Mouse (Mus musculus) testis, adult 2 months (tissue): ENCODE data around the gene Pgam2.

Experiments used
- CTCF ChIP-seq: fragments of 200-500 bp; IDR thresholded peaks from 2 replicates; pipeline ENCODE4 v1.5.1; 2012; ENCODE audit warnings: low read depth, mild to moderate bottlenecking, inconsistent platforms, low read length, moderate library complexity; ENCODE audit not compliant: control insufficient read depth, insufficient read depth, insufficient replicate concordance
- POLR2A ChIP-seq: fragments of 200-500 bp; IDR thresholded peaks from 2 replicates; pipeline ENCODE4 v1.6.1; 2012; ENCODE audit warnings: low read depth, mild to moderate bottlenecking, inconsistent platforms, low read length, moderate library complexity; ENCODE audit not compliant: control insufficient read depth

DNA sequence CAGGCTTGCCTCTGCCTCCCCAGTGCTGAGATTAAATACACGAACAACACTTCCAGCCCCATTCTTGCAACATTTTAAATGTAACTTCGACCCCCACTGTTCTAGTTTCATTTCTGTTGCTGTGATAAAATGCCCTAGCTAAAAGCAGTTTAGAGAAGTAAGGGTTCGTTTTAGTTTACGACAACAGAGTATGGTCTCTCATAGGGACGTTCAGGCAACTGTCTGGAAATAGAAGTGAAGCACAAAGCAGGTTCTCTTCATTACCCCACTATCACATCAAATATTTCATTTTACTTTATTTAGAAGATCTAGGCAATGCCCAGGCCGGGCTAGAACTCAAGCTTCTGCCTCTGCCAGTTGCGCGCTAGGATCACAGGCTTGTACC lies 15.9 kb downstream of the Pgam2 start:
- TF ChIP-seq CTCF, result no peak
- no peak for TF ChIP-seq POLR2A
